Mouse (Mus musculus) liver, embryonic 11.5 days (tissue): ENCODE measurements around the gene Ttc27. TPM values are rescaled to one million over a fixed set of nuclear protein-coding genes. Genes with fewer than 3 reads are reported as not detected.

ENCODE experiments used
- ATAC-seq: fragments of 200-750 bp; cut with Nextera tagmentation; replicated peaks from 2 replicates; pipeline ENCODE4 v1.8.0; 2017; ENCODE audit warnings: moderate number of reproducible peaks, mild to moderate bottlenecking, moderate TSS enrichment, moderate library complexity; ENCODE audit not compliant: low FRiP score
- DNase-seq: peaks from one replicate; pipeline ENCODE4 v3.0.0-alpha.2; 2017; ENCODE audit warnings: low spot score
- H3K27ac ChIP-seq: fragments of 300-500 bp; sonication (generic); 2 replicates; pipeline ENCODE4 v1.5.1; 2014; ENCODE audit warnings: mild to moderate bottlenecking, low read depth, low read length, control low read depth
- H3K27me3 ChIP-seq: fragments of 300-500 bp; sonication (generic); replicated peaks from 2 replicates; pipeline ENCODE4 v1.6.1; 2014; ENCODE audit warnings: low read length, mixed read lengths; ENCODE audit not compliant: control insufficient read depth, insufficient read depth
- H3K36me3 ChIP-seq: fragments of 300-500 bp; sonication (generic); 2 replicates; pipeline ENCODE4 v1.6.1; 2014; ENCODE audit warnings: mild to moderate bottlenecking, low read length, moderate library complexity, mixed read lengths; ENCODE audit not compliant: control insufficient read depth, insufficient read depth
- H3K4me1 ChIP-seq: fragments of 300-500 bp; sonication (generic); replicated peaks from 2 replicates; pipeline ENCODE4 v1.6.1; 2014; ENCODE audit warnings: low read length, mixed read lengths; ENCODE audit not compliant: control insufficient read depth, insufficient read depth
- H3K4me2 ChIP-seq: fragments of 300-500 bp; sonication (generic); 2 replicates; pipeline ENCODE4 v1.6.1; 2014; ENCODE audit warnings: mild to moderate bottlenecking, control low read depth, moderate library complexity
- H3K4me3 ChIP-seq: fragments of 300-500 bp; sonication (generic); 2 replicates; pipeline ENCODE4 v1.5.1; 2014; ENCODE audit warnings: low read depth, low read length, control low read depth
- H3K9ac ChIP-seq: fragments of 300-500 bp; sonication (generic); 2 replicates; pipeline ENCODE4 v1.6.1; 2014; ENCODE audit warnings: low read depth, low read length, control low read depth
- H3K9me3 ChIP-seq: fragments of 300-500 bp; sonication (generic); 2 replicates; pipeline ENCODE4 v1.6.1; 2016; ENCODE audit warnings: low read length, inconsistent platforms, mixed read lengths; ENCODE audit not compliant: control insufficient read depth
- WGBS: fragments of 180-500 bp; shearing (Covaris S2); extraction: QIAGEN DNeasy Blood & Tissue Kit; methylation state at CpG from one replicate; pipeline ENCODE4 v1.1.7; 2014; 5-methylcytosine and 5-hydroxymethylcytosine counted together
- polyA plus RNA-seq: library from polyadenylated mRNA; unstranded; fragments of >200 nt; fragmentation: Nextera tagmentation; extraction: Ambion mirVana; gene quantifications from 2 replicates; pipeline ENCODE4 v1.2.1, GENCODE M21; 2014

The Ttc27 gene
- polyA plus RNA-seq, 1 experiment from 2014 or later: 37.6 TPM

DNA sequence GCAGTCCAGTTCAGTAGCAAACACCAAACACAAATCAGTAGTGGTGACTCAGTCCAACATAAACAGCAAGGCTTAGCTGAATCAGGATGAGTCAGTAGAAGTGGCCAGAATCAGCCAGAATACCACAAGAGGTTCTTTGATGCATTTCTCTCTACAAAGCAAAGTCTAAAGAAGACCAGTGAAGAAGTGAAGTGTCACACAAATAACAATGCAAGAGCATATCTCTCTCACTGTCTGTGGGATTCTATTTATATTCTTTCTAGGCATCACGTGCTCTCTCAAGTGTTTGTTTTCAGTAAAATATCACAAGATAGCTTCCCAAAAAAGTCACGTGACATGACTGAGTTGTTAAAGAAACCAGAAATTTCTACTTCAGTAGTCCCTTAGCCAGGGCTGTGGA is 102.2 kb downstream of the Ttc27 start:
- H3K27ac ChIP-seq: no peak overlapping the region
- no peaks in the 10 kb centered on the region for H3K9me3 ChIP-seq
- DNase-seq (no peak), ATAC-seq (no peak)
- no peaks in the 10 kb centered on the region for H3K36me3 ChIP-seq
- H3K9ac ChIP-seq: no peak overlapping the region
- H3K4me3 ChIP-seq: no peak overlapping the region
- no peaks in the 10 kb centered on the region for H3K4me1 ChIP-seq
- H3K4me2 ChIP-seq: no peak overlapping the region
- H3K27me3 ChIP-seq: no peaks in the 10 kb centered on the region
- WGBS: 70% methylated on average over 2 of the region's 2 CpGs

- Histone ChIP-seq H3K9ac (no peak overlapping the region), H3K9me3 (no peaks in the 10 kb centered on the region), H3K27ac (no peak overlapping the region), H3K36me3 (no peaks in the 10 kb centered on the region), H3K27me3 (no peaks in the 10 kb centered on the region), H3K4me3 (no peak overlapping the region), H3K4me1 (no peaks in the 10 kb centered on the region), H3K4me2 (no peak overlapping the region)
- no peak for ATAC-seq
- WGBS: 81% methylated on average over 2 of the region's 2 CpGs
- DNase-seq: no peak
Measured at GRCm38 (mm10) chr17:74830851-74831250, 113.3 kb downstream of the Ttc27 start.

GRCm38 (mm10) chr17:74841721-74842120 is 124.2 kb downstream of the Ttc27 start:
- H3K9ac ChIP-seq: no peak overlapping the region
- no peak overlapping the region for H3K4me2 ChIP-seq
- H3K27me3 ChIP-seq: no peaks in the 10 kb centered on the region
- H3K4me3 ChIP-seq: no peak overlapping the region
- no peak overlapping the region for H3K27ac ChIP-seq
- no peaks in the 10 kb centered on the region for H3K9me3 ChIP-seq
- peaks cover 8% of the 10 kb centered on the region for H3K4me1 ChIP-seq
- ATAC-seq (no peak), DNase-seq (no peak)
- 82% methylated on average over 3 of the region's 3 CpGs for WGBS
- H3K36me3 ChIP-seq: no peaks in the 10 kb centered on the region

- DNase-seq (no peak), ATAC-seq (no peak)
- H3K9ac ChIP-seq: no peak overlapping the region
- no peaks in the 10 kb centered on the region for H3K27me3 ChIP-seq
- H3K4me2 ChIP-seq: no peak overlapping the region
- H3K4me3 ChIP-seq: no peak overlapping the region
- no peaks in the 10 kb centered on the region for H3K36me3 ChIP-seq
- WGBS: 90% methylated on average over 3 of the region's 3 CpGs
- H3K9me3 ChIP-seq: no peaks in the 10 kb centered on the region
- peaks cover 8% of the 10 kb centered on the region for H3K4me1 ChIP-seq
- H3K27ac ChIP-seq: no peak overlapping the region
Measured at GRCm38 (mm10) chr17:74842603-74843002, 125.1 kb downstream of the Ttc27 start.

DNA sequence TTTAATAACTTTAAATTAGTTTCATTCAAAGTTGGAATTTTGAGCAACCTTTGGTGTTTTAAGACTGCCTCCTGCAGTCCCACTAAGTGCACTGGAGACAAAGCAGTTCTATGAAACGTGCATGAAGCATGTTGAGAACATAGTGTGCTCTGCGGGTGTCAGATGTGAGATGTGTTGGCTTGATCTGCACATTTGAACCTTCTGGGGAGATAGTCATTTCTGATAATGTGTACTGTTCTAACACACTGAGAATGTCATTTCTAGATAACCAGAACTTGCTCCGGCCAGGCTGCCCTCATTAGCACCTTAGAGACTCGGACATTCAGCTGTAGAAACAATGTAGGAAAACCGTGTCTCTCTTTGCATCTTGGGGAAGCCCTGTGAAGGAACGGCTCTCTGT is 126.0 kb downstream of the Ttc27 start:
- ATAC-seq (peak; percentile 48), DNase-seq (no peak)
- Histone ChIP-seq H3K9me3 (no peaks in the 10 kb centered on the region), H3K4me1 (peaks cover 8% of the 10 kb centered on the region), H3K27me3 (no peaks in the 10 kb centered on the region), H3K27ac (no peak overlapping the region), H3K36me3 (no peaks in the 10 kb centered on the region), H3K4me3 (no peak overlapping the region), H3K4me2 (no peak overlapping the region), H3K9ac (no peak overlapping the region)
- 64% methylated on average over 6 of the region's 6 CpGs for WGBS

DNA sequence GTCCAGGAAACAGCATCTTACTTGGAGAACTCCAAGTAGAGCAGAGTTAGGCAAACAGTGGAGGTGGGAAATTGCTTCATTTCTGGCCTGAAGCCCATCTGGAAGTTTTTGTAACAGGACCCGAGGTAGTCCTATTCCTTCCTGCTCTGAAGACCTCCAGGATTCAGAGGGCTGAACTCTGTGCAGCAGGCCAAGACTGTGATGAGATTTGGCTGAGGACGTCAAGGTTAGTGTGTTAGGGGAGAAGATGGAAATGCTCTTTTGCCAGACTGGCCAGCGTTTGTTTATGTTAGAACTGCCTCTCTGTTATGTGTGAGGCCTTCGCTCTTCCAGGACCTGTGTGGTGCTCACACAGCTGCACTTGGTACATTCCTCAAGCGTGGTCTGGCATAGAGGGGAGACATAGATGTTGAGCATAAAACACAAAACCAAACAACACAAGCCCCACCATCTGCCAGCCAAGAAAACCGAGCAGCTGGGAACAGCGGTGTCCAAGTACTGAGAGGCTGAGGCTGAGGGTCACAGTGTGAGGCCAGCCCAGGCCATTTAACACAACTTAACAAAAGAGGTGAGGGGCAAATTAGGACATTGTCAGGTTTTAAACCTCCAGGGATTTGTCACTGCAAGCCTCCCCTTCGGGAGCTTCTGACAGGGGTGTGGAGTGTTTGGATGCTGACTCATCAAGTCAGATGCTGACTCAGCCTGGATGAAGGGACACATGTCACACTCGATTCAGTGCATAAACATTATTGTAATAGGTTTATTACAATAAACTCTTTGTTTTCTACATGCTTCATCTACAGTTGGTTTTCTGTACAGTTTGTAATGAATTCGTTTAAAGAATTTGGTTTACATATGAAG is 128.7 kb downstream of the Ttc27 start:
- Histone ChIP-seq H3K36me3 (no peaks in the 10 kb centered on the region), H3K4me2 (no peak overlapping the region), H3K27ac (no peak overlapping the region), H3K4me3 (no peak overlapping the region), H3K9me3 (no peaks in the 10 kb centered on the region), H3K27me3 (no peaks in the 10 kb centered on the region), H3K9ac (no peak overlapping the region), H3K4me1 (peaks cover 8% of the 10 kb centered on the region)
- 66% methylated on average over 10 of the region's 10 CpGs for WGBS
- ATAC-seq (peak; percentile 39; the same call in 1 of the 2 replicates), DNase-seq (no peak)

- no peak overlapping the region for H3K9ac ChIP-seq
- 97% methylated on average over 3 of the region's 3 CpGs for WGBS
- H3K27me3 ChIP-seq: no peaks in the 10 kb centered on the region
- H3K4me3 ChIP-seq: no peak overlapping the region
- H3K9me3 ChIP-seq: no peaks in the 10 kb centered on the region
- ATAC-seq (no peak), DNase-seq (no peak)
- H3K36me3 ChIP-seq: no peaks in the 10 kb centered on the region
- no peak overlapping the region for H3K27ac ChIP-seq
- no peak overlapping the region for H3K4me2 ChIP-seq
- peaks cover 5% of the 10 kb centered on the region for H3K4me1 ChIP-seq
Measured at GRCm38 (mm10) chr17:74850216-74850615, 132.7 kb downstream of the Ttc27 start.

GRCm38 (mm10) chr17:74859298-74859697 is 141.8 kb downstream of the Ttc27 start:
- WGBS: 81% methylated on average over 2 of the region's 2 CpGs
- Histone ChIP-seq H3K4me3 (no peak overlapping the region), H3K9ac (no peak overlapping the region), H3K9me3 (no peaks in the 10 kb centered on the region), H3K36me3 (no peaks in the 10 kb centered on the region), H3K27ac (no peak overlapping the region), H3K4me2 (no peak overlapping the region), H3K4me1 (peaks cover 10% of the 10 kb centered on the region), H3K27me3 (no peaks in the 10 kb centered on the region)
- ATAC-seq (no peak), DNase-seq (no peak)
